In the genomic region with DNA sequence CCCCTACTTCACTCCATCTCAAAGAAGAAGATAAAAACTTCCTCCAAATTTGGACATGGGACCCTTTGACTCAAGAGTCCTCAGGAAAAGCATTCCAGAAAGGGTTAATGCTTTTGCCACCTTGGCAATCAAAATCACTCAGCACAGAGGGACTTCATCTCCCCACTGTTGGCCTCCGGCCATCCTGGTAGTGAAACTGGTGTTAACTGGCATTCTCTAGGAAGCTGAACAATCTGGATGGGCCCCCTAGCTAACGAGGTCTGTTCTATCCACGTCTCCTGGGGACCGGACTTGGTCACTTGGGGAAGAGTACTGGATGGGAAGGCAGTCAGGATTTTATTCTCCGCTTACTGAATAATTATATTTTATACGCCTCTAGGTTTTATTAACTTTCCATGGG, we compare ENCODE assay signal across 29 mouse cellular contexts. TPM values are rescaled to one million over a fixed set of nuclear protein-coding genes. Genes with fewer than 3 reads are reported as not detected.
A peak's percentile ranks its signal among the peaks of the same experiment; 100 is the strongest.
DNase-seq lines count a peak whose midpoint lies in the region; ATAC-seq and TF ChIP-seq lines count a peak whose summit lies in the region.
"Had no signal": no experiment of that assay in that cellular context is flagged by ENCODE, and none has a peak within 500 bp of the region (broad histone marks: within the 10 kb centered on the region; RNA-seq: fewer than 3 reads in every experiment).

No protein-coding gene starts in this region.

- peak; percentile 41; the same call in 1 of the 2 replicates for ATAC-seq in forebrain, embryonic 16.5 days
- ATAC-seq in forebrain, postnatal 0 days, result no peak
- ATAC-seq in heart, embryonic 16.5 days (replicated peaks; ENCODE audit: extremely low read depth, insufficient read depth, low FRiP score), result no peak; the same call in 1 of the 2 replicates
- ATAC-seq: inflammation-experienced regulatory T-cells, adult 6 months; Patski had no signal

- TF ChIP-seq CTCF in forebrain, postnatal 0 days (IDR thresholded peaks at IDR 0.05; ENCODE audit: low read depth), result no peak

- H3K4me3 ChIP-seq in forebrain, embryonic 16.5 days (replicated peaks; ENCODE audit: low read length), result no peak overlapping the region
- H3K4me3 ChIP-seq in forebrain, postnatal 0 days (ENCODE audit: low read depth, low read length), result no peak overlapping the region
- no peak overlapping the region for H3K4me3 ChIP-seq in heart, embryonic 16.5 days (ENCODE audit: low read length)
- H3K4me3 ChIP-seq: embryonic facial prominence, embryonic 13.5 days; erythroblast, embryonic 14.5 days; hindbrain, embryonic 13.5 days; liver, embryonic 13.5 days; midbrain, embryonic 12.5 days; neural tube, embryonic 12.5 days had no signal

- H3K9me3 ChIP-seq in forebrain, embryonic 16.5 days (ENCODE audit: control insufficient read depth, low read length), result no peaks in the 10 kb centered on the region
- H3K9me3 ChIP-seq in forebrain, postnatal 0 days (ENCODE audit: low read length), result no peaks in the 10 kb centered on the region
- H3K9me3 ChIP-seq in heart, embryonic 16.5 days (replicated peaks; ENCODE audit: control insufficient read depth, low read length), result no peaks in the 10 kb centered on the region
- H3K9me3 ChIP-seq: embryonic facial prominence, embryonic 13.5 days; hindbrain, embryonic 13.5 days; liver, embryonic 13.5 days; midbrain, embryonic 12.5 days; neural tube, embryonic 12.5 days had no signal

- peaks cover 5% of the 10 kb centered on the region; the same call in 1 of the 2 replicates for H3K36me3 ChIP-seq in forebrain, embryonic 16.5 days (ENCODE audit: control insufficient read depth, insufficient read depth)
- H3K36me3 ChIP-seq in forebrain, postnatal 0 days (ENCODE audit: insufficient read depth), result peaks cover 5% of the 10 kb centered on the region; the same call in 1 of the 2 replicates
- H3K36me3 ChIP-seq in heart, embryonic 16.5 days (ENCODE audit: control insufficient read depth, insufficient read depth), result peaks cover under 1% of the 10 kb centered on the region; the same call in 1 of the 2 replicates
- H3K36me3 ChIP-seq: G1E; liver, embryonic 13.5 days; neural tube, embryonic 12.5 days had no signal

- H3K4me2 ChIP-seq in forebrain, embryonic 16.5 days (ENCODE audit: low read length), result no peak overlapping the region
- H3K4me2 ChIP-seq in forebrain, postnatal 0 days (ENCODE audit: low read depth), result no peak overlapping the region
- peak overlapping the region; percentile 14; the same call in 1 of the 2 replicates for H3K4me2 ChIP-seq in heart, embryonic 16.5 days (ENCODE audit: low read depth, low read length)
- H3K4me2 ChIP-seq: embryonic facial prominence, embryonic 13.5 days; hindbrain, embryonic 13.5 days; liver, embryonic 13.5 days; midbrain, embryonic 12.5 days; neural tube, embryonic 12.5 days had no signal

- H3K9ac ChIP-seq in forebrain, embryonic 16.5 days (replicated peaks; ENCODE audit: low read depth, low read length), result no peak overlapping the region
- no peak overlapping the region for H3K9ac ChIP-seq in forebrain, postnatal 0 days
- H3K9ac ChIP-seq in heart, embryonic 16.5 days (ENCODE audit: low read length), result no peak overlapping the region
- H3K9ac ChIP-seq: embryonic facial prominence, embryonic 13.5 days; hindbrain, embryonic 13.5 days; liver, embryonic 13.5 days; midbrain, embryonic 12.5 days; neural tube, embryonic 12.5 days had no signal

- H3K27me3 ChIP-seq in forebrain, embryonic 16.5 days (replicated peaks; ENCODE audit: control insufficient read depth, insufficient read depth, low read length), result no peaks in the 10 kb centered on the region
- no peaks in the 10 kb centered on the region for H3K27me3 ChIP-seq in forebrain, postnatal 0 days (ENCODE audit: insufficient read depth, low read length)
- no peaks in the 10 kb centered on the region for H3K27me3 ChIP-seq in heart, embryonic 16.5 days (ENCODE audit: control insufficient read depth, insufficient read depth, low read length)
- H3K27me3 ChIP-seq: embryonic facial prominence, embryonic 13.5 days; hindbrain, embryonic 13.5 days; liver, embryonic 13.5 days; midbrain, embryonic 12.5 days; neural tube, embryonic 12.5 days; Patski had no signal

- intact Hi-C loops in heart, postnatal 36 days (cut with DNase I), result no loop called here
- intact Hi-C loops in left cerebral cortex, postnatal 4 days (cut with DNase I), result no loop called here
- intact Hi-C loops in left cerebral cortex, postnatal 10 days (cut with DNase I), result no loop called here

- no peak overlapping the region for H3K27ac ChIP-seq in forebrain, embryonic 16.5 days (ENCODE audit: low read length)
- no peak overlapping the region for H3K27ac ChIP-seq in forebrain, postnatal 0 days (ENCODE audit: low read depth, low read length)
- no peak overlapping the region for H3K27ac ChIP-seq in heart, embryonic 16.5 days (ENCODE audit: low read length)
- H3K27ac ChIP-seq: hindbrain, embryonic 13.5 days; liver, embryonic 13.5 days; midbrain, embryonic 12.5 days; neural tube, embryonic 12.5 days had no signal

- no peak for DNase-seq in forebrain, postnatal 0 days
- DNase-seq in heart, postnatal 36 days, result no peak
- peak; percentile 62 for DNase-seq in left cerebral cortex, postnatal 4 days
- no peak for DNase-seq in left cerebral cortex, postnatal 10 days (ENCODE audit: extremely low spot score in 1 of 2, low spot score in 2 of 2)
- DNase-seq: adrenal gland, postnatal 36 days; B cell, adult 2 months; cerebellum, adult 11-12 months; cerebellum, postnatal 36 days; embryo, embryonic 11 days; gastrocnemius, postnatal 25 days; kidney, adult 18-20 months; kidney, postnatal 36 days; liver, embryonic 13.5 days; lung, adult 2 months; lung, postnatal 14 days; right cerebral cortex, postnatal 4 days; thymus, postnatal 14 days had no signal

- peaks cover 6% of the 10 kb centered on the region for H3K4me1 ChIP-seq in forebrain, embryonic 16.5 days (replicated peaks; ENCODE audit: control insufficient read depth, insufficient read depth, low read length)
- no peaks in the 10 kb centered on the region for H3K4me1 ChIP-seq in forebrain, postnatal 0 days (ENCODE audit: insufficient read depth)
- peaks cover 8% of the 10 kb centered on the region for H3K4me1 ChIP-seq in heart, embryonic 16.5 days (ENCODE audit: control insufficient read depth, insufficient read depth, low read length)

- 33% methylated on average over 6 of the region's 6 CpGs for WGBS in forebrain, embryonic 16.5 days
- 27% methylated on average over 6 of the region's 6 CpGs for WGBS in forebrain, postnatal 0 days
- WGBS in heart, embryonic 16.5 days, result 52% methylated on average over 6 of the region's 6 CpGs

RNA-seq across cellular contexts. Expression of gene Hunk, which starts 57.2 kb away (rescaled TPM):
- 11.2 and 11.5 TPM in 2 replicates for polyA plus RNA-seq in forebrain, embryonic 16.5 days (2015; fragmentation: Nextera tagmentation; extraction: Ambion mirVana)
- 12.9 and 20.6 TPM in 2 replicates for total RNA-seq in forebrain, postnatal 0 days (2014; rRNA removed)
- 4.2 and 5.2 TPM in 2 replicates for polyA plus RNA-seq in forebrain, postnatal 0 days (2015; fragmentation: Nextera tagmentation; extraction: Ambion mirVana)
- 7.2 and 8.3 TPM in 2 replicates for polyA plus RNA-seq in heart, embryonic 16.5 days (2015; fragmentation: Nextera tagmentation; extraction: Ambion mirVana)
- total RNA-seq in heart, postnatal 36 days (2021), result under 1 TPM; 0.57 to 0.67 TPM
- 10 to 100 TPM; 12.6 to 15.2 TPM for total RNA-seq in left cerebral cortex, postnatal 4 days (2021)
- 1 to 10 TPM; 8.7 TPM for total RNA-seq in left cerebral cortex, postnatal 10 days (2021)
- total RNA-seq: CH12.LX; megakaryocyte progenitor cell, adult 5-6 weeks had no signal
- polyA plus RNA-seq: erythroblast, embryonic 14.5 days; G1E had no signal
